Mouse (Mus musculus) stomach, embryonic 15.5 days (tissue): ENCODE measurements around the gene Ndufb10. TPM values are rescaled to one million over a fixed set of nuclear protein-coding genes. Genes with fewer than 3 reads are reported as not detected.

Source experiments
- ATAC-seq: fragments of 200-750 bp; cut with Nextera tagmentation; 2 replicates; pipeline ENCODE4 v1.8.0; 2017; ENCODE audit warnings: low read depth, moderate number of reproducible peaks, moderate TSS enrichment; ENCODE audit not compliant: insufficient read depth, low FRiP score
- H3K27ac ChIP-seq: fragments of 300-500 bp; sonication (generic); 2 replicates; pipeline ENCODE4 v1.5.1; 2015; ENCODE audit warnings: mild to moderate bottlenecking, inconsistent platforms
- H3K27me3 ChIP-seq: fragments of 300-500 bp; sonication (generic); replicated peaks from 2 replicates; pipeline ENCODE4 v1.6.1; 2015; ENCODE audit warnings: inconsistent platforms
- H3K36me3 ChIP-seq: fragments of 300-500 bp; sonication (generic); 2 replicates; pipeline ENCODE4 v1.6.1; 2015; ENCODE audit warnings: inconsistent platforms
- H3K4me1 ChIP-seq: fragments of 300-500 bp; sonication (generic); 2 replicates; pipeline ENCODE4 v1.6.1; 2015; ENCODE audit warnings: inconsistent platforms
- H3K4me2 ChIP-seq: fragments of 300-500 bp; sonication (generic); 2 replicates; pipeline ENCODE4 v1.6.1; 2015; ENCODE audit warnings: mild to moderate bottlenecking, inconsistent platforms
- H3K4me3 ChIP-seq: fragments of 300-500 bp; sonication (generic); replicated peaks from 2 replicates; pipeline ENCODE4 v1.5.1; 2015; ENCODE audit warnings: inconsistent platforms
- H3K9ac ChIP-seq: fragments of 300-500 bp; sonication (generic); 2 replicates; pipeline ENCODE4 v1.6.1; 2015; ENCODE audit warnings: inconsistent platforms
- H3K9me3 ChIP-seq: fragments of 300-500 bp; sonication (generic); 2 replicates; pipeline ENCODE4 v1.6.1; 2016; ENCODE audit warnings: inconsistent platforms
- WGBS: fragments of 180-500 bp; shearing (Covaris S2); methylation state at CpG from one replicate; pipeline ENCODE4 v1.1.7; 2015; 5-methylcytosine and 5-hydroxymethylcytosine counted together
- polyA plus RNA-seq: library from polyadenylated mRNA; unstranded; fragments of >200 nt; fragmentation: Nextera tagmentation; extraction: Ambion mirVana; gene quantifications from 2 replicates; pipeline ENCODE4 v1.2.1, GENCODE M21; 2015

Ndufb10 gene
- polyA plus RNA-seq, 1 experiment from 2014 or later, result 259 TPM

- Histone ChIP-seq H3K36me3 (peaks cover 31% of the 10 kb centered on the region), H3K9me3 (no peaks in the 10 kb centered on the region), H3K4me3 (no peak overlapping the region), H3K27ac (no peak overlapping the region), H3K4me1 (peaks cover 21% of the 10 kb centered on the region), H3K27me3 (no peaks in the 10 kb centered on the region), H3K9ac (no peak overlapping the region), H3K4me2 (no peak overlapping the region)
- 72% methylated on average over 9 of the region's 9 CpGs for WGBS
- no peak for ATAC-seq
Observed at GRCm38 (mm10) chr17:24698715-24699114, 25.6 kb downstream of the Ndufb10 start.

DNA sequence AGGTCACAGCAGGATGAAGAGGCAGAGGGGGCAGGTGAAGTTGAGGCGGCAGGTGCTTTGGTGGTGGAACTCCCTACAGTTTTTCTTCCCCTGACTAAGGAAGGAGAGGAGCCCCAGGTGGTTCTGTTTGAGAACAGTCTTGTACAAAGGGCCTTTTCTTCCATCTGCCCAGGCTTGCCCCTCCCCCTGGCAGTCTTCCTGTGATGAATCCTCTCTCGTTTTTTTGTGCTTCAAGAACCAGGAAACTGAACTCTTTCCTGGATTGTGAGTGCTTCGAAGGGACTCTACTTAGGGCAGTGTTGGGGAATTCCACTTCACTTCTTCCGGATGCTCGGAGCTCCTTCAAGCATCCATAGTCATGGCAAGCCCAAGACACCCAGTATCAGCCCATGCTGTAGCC lies 26.3 kb downstream of the Ndufb10 start:
- Histone ChIP-seq H3K4me3 (no peak overlapping the region), H3K4me2 (peak overlapping the region; percentile 8; the same call in 1 of the 2 replicates), H3K27me3 (no peaks in the 10 kb centered on the region), H3K27ac (peak overlapping the region; percentile 91; the same call in 1 of the 2 replicates), H3K36me3 (peaks cover 28% of the 10 kb centered on the region), H3K9me3 (no peaks in the 10 kb centered on the region), H3K4me1 (peaks cover 21% of the 10 kb centered on the region), H3K9ac (no peak overlapping the region)
- no peak for ATAC-seq
- 24% methylated on average over 5 of the region's 5 CpGs for WGBS

DNA sequence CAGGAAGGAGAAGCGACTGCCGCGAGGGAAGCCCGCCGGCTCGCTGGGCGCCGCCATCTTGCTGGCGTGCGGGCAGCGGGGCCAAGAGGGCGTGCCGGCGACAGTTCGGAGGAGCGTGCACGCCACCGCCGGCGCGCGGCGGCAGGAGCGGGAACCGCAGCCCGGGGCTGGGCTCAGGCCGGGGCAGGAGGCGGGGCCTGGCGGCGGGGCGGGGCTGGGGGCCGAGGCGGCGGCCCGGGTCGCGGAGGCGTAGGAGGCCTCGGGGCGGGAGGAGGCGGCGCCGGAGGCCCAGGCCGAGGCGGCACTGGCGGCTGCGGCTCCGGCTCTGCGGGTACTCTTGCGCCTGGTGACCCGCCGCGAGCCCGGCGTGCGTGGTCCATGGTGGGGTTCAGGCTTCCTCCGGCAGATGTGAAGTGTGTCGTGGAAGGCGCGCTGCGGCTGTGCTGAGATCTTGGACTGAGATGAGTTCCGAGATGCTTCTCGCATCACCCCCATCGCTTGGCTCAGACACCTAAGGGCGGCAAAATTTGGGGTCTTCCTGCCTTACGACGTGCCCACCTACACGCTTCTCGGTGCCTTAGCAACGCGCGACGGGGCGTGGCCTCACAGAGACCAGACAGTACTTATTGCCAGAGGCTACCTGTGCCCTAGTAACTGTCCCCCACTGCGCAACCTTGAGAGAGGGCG lies 28.1 kb downstream of the Ndufb10 start, which contains the start of the genes Gfer and Noxo1:
TSS of gene Gfer (minus strand) at position 146 of the 687 bp plus-strand sequence.
TSS of gene Noxo1 (plus strand) at position 224 of the 687 bp plus-strand sequence.
- ATAC-seq, result peak; percentile 93
- H3K27ac ChIP-seq, result peak within 1 kb of the TSS; percentile 91
- H3K9ac ChIP-seq, result peak within 1 kb of the TSS; percentile 69
- peaks cover under 1% of the 10 kb centered on the region; the same call in 1 of the 2 replicates for H3K27me3 ChIP-seq
- peaks cover 21% of the 10 kb centered on the region for H3K4me1 ChIP-seq
- no peaks in the 10 kb centered on the region for H3K9me3 ChIP-seq
- peaks cover 18% of the 10 kb centered on the region for H3K36me3 ChIP-seq
- H3K4me3 ChIP-seq, result peak within 1 kb of the TSS; percentile 82
- WGBS, result under 1% methylated on average over 70 of the region's 76 CpGs
- H3K4me2 ChIP-seq, result peak within 1 kb of the TSS; percentile 91

GRCm38 (mm10) chr17:24695326-24696010 lies 28.8 kb downstream of the Ndufb10 start:
- Histone ChIP-seq H3K9me3 (no peaks in the 10 kb centered on the region), H3K27ac (peak overlapping the region; percentile 91), H3K4me1 (peaks cover 21% of the 10 kb centered on the region), H3K27me3 (peaks cover 8% of the 10 kb centered on the region), H3K4me2 (peak overlapping the region; percentile 91), H3K9ac (peak overlapping the region; percentile 69), H3K4me3 (peak overlapping the region; percentile 82), H3K36me3 (peaks cover 11% of the 10 kb centered on the region)
- 6% methylated on average over 50 of the region's 51 CpGs for WGBS
- ATAC-seq, result 0 out of 2 replicates have a peak, but pooled peaks have one; percentile 2

DNA sequence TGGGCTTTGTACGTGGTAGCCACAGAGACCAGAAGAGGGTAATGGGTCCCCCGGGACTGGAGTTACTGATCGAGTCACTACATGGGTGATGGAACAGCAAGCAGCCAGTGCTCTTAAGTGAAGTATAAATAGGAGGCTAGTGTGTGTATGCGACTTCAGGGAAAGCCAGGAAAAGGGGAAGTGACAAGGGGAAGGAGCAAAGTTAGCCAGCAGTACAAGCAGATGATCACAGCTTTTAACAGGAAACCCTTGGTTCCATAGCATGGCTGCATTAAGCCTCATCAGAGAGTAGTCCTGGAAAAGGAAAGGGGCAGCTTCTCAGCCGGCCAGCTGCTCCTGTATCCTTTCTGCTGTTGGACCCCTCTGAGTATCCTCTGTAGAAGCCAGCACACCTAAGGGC lies 31.9 kb downstream of the Ndufb10 start:
- no peak overlapping the region for H3K4me3 ChIP-seq
- no peaks in the 10 kb centered on the region for H3K9me3 ChIP-seq
- peaks cover 5% of the 10 kb centered on the region; the same call in 1 of the 2 replicates for H3K36me3 ChIP-seq
- peaks cover 38% of the 10 kb centered on the region for H3K27me3 ChIP-seq
- WGBS, result 83% methylated on average over 5 of the region's 5 CpGs
- H3K4me1 ChIP-seq, result peaks cover 30% of the 10 kb centered on the region
- ATAC-seq, result no peak
- no peak overlapping the region; the same call in 1 of the 2 replicates for H3K4me2 ChIP-seq
- no peak overlapping the region for H3K9ac ChIP-seq
- no peak overlapping the region for H3K27ac ChIP-seq

GRCm38 (mm10) chr17:24689251-24690081 lies 34.8 kb downstream of the Ndufb10 start, which contains the start of gene Syngr3:
Syngr3 (minus strand) TSS chr17:24689955.
- Histone ChIP-seq H3K4me3 (peak within 1 kb of the TSS; percentile 48), H3K36me3 (peaks cover 5% of the 10 kb centered on the region; the same call in 1 of the 2 replicates), H3K4me2 (peak within 1 kb of the TSS; percentile 91), H3K27me3 (peaks cover 45% of the 10 kb centered on the region), H3K4me1 (peaks cover 21% of the 10 kb centered on the region), H3K27ac (no peak within 1 kb of the TSS), H3K9me3 (no peaks in the 10 kb centered on the region), H3K9ac (no peak within 1 kb of the TSS)
- WGBS, result under 1% methylated on average over 41 of the region's 55 CpGs
- no peak for ATAC-seq

DNA sequence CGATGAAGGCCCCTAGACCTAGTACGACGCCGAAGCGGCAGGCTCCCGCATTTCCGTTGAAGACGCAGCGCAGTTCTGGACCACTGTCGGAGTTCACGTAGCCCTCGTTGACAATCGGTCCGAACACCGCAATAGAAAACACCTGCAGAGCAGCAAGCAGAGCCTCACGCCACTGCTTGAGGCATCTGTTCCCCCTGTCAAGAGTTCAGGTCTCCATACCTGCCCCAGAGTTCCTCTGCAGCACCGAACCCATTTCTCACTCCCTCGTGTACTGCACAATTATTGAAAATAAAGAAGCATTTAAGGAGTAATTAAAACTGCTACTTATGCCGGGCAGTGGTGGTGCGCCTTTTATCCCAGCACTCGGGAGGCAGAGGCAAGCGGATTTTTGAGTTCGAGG lies 36.7 kb downstream of the Ndufb10 start:
- 20% methylated on average over 23 of the region's 23 CpGs for WGBS
- no peak overlapping the region for H3K27ac ChIP-seq
- peaks cover 45% of the 10 kb centered on the region for H3K27me3 ChIP-seq
- H3K4me3 ChIP-seq, result peak overlapping the region; percentile 40
- H3K9ac ChIP-seq, result 0 out of 2 replicates have a peak overlapping the region, but pooled peaks have one; percentile 9
- peaks cover 5% of the 10 kb centered on the region; the same call in 1 of the 2 replicates for H3K36me3 ChIP-seq
- H3K4me1 ChIP-seq, result peaks cover 21% of the 10 kb centered on the region
- no peak for ATAC-seq
- peak overlapping the region; percentile 77 for H3K4me2 ChIP-seq
- no peaks in the 10 kb centered on the region for H3K9me3 ChIP-seq

- H3K27ac ChIP-seq, result no peak overlapping the region
- 2% methylated on average over 25 of the region's 25 CpGs for WGBS
- H3K27me3 ChIP-seq, result peaks cover 45% of the 10 kb centered on the region
- ATAC-seq, result peak; percentile 62
- no peaks in the 10 kb centered on the region for H3K9me3 ChIP-seq
- H3K36me3 ChIP-seq, result peaks cover 3% of the 10 kb centered on the region; the same call in 1 of the 2 replicates
- H3K4me3 ChIP-seq, result peak overlapping the region; percentile 40
- peaks cover 21% of the 10 kb centered on the region for H3K4me1 ChIP-seq
- peak overlapping the region; percentile 77 for H3K4me2 ChIP-seq
- 0 out of 2 replicates have a peak overlapping the region, but pooled peaks have one; percentile 9 for H3K9ac ChIP-seq
Observed at GRCm38 (mm10) chr17:24687146-24687595, 37.1 kb downstream of the Ndufb10 start.

DNA sequence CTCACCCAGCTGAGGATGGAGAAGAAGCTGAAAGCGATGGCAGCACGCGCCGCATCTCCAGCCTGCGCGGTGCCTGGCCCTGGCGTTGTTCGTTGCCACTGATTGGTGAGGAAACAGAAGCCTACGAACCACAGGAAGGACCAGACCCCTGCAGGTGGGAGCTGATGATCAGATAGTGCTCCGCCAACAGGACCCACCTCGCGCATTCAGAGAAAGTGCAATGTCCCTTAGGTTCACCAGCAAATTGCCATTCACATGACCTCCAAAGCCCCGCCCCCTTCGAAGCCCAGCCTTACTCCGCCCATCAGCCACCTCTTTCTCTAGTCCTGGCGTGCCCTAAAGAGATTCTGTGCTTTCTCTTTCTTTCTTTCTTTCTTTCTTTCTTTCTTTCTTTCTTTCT lies 37.8 kb downstream of the Ndufb10 start:
- Histone ChIP-seq H3K4me1 (peaks cover 21% of the 10 kb centered on the region), H3K9me3 (no peaks in the 10 kb centered on the region), H3K27ac (no peak overlapping the region), H3K27me3 (peaks cover 45% of the 10 kb centered on the region), H3K4me3 (no peak overlapping the region), H3K9ac (no peak overlapping the region), H3K36me3 (peaks cover 5% of the 10 kb centered on the region; the same call in 1 of the 2 replicates), H3K4me2 (peak overlapping the region; percentile 37)
- 27% methylated on average over 16 of the region's 16 CpGs for WGBS
- ATAC-seq, result no peak

- Histone ChIP-seq H3K9ac (no peak overlapping the region), H3K27me3 (no peaks in the 10 kb centered on the region), H3K4me2 (no peak overlapping the region), H3K4me3 (no peak overlapping the region), H3K36me3 (peaks cover 53% of the 10 kb centered on the region), H3K9me3 (no peaks in the 10 kb centered on the region), H3K27ac (no peak overlapping the region), H3K4me1 (peaks cover 4% of the 10 kb centered on the region; the same call in 1 of the 2 replicates)
- peak; percentile 79 for ATAC-seq
- WGBS, result 85% methylated on average over 24 of the region's 24 CpGs
Observed at GRCm38 (mm10) chr17:24677500-24678080, 46.7 kb downstream of the Ndufb10 start.

- H3K36me3 ChIP-seq, result peaks cover 49% of the 10 kb centered on the region
- H3K4me1 ChIP-seq, result peaks cover 9% of the 10 kb centered on the region
- no peaks in the 10 kb centered on the region for H3K27me3 ChIP-seq
- H3K4me3 ChIP-seq, result no peak overlapping the region
- no peak for ATAC-seq
- H3K9me3 ChIP-seq, result no peaks in the 10 kb centered on the region
- H3K9ac ChIP-seq, result no peak overlapping the region
- 88% methylated on average over 5 of the region's 5 CpGs for WGBS
- H3K4me2 ChIP-seq, result no peak overlapping the region
- H3K27ac ChIP-seq, result no peak overlapping the region
Observed at GRCm38 (mm10) chr17:24676877-24677276, 47.4 kb downstream of the Ndufb10 start.
